Mouse (Mus musculus): Measurements from ENCODE around the gene Myo1b. TPM values are rescaled to one million over a fixed set of nuclear protein-coding genes. Genes with fewer than 3 reads are reported as not detected.

Myo1b gene
- total and polyA plus RNA-seq, 2 experiments from 2014 or later: 27.9 to 44.7 TPM

DNA sequence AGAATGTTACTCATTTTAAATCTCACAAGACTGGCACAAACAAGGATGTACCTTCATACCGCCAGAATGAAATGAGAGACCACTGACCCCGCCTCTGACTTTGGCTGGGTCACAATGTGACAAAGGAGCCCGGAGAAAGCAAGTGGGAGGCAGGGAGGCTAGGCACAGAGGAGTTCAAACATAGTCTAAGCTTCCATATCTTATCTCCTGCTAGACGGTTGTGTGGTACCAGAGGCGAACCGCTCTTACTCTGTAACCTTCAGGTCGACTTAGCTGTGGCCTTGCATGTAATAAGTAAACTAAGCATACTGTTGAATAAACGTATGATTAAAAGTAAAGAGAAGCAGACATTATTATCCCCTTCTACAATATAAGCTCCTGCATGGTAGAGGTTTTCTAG is 80.1 kb downstream of the Myo1b start:
- Histone ChIP-seq H3K9me3 (ENCODE audit: low read length) (no peaks in the 10 kb centered on the region), H3K4me2 (ENCODE audit: low read depth, low read length) (no peak overlapping the region), H3K4me1 (ENCODE audit: insufficient read depth, low read length) (no peaks in the 10 kb centered on the region), H3K36me3 (ENCODE audit: insufficient read depth, low read length) (no peaks in the 10 kb centered on the region), H3K27ac (no peak overlapping the region), H3K27me3 (ENCODE audit: insufficient read depth, low read length) (no peaks in the 10 kb centered on the region), H3K4me3 (ENCODE audit: low read length) (no peak overlapping the region), H3K9ac (replicated peaks; ENCODE audit: low read length) (no peak overlapping the region)
- ATAC-seq (no peak), DNase-seq (ENCODE audit: low spot score) (no peak)
- WGBS: 65% methylated on average over 8 of the region's 8 CpGs
- TF ChIP-seq CTCF (IDR thresholded peaks at IDR 0.05; ENCODE audit: low read depth): no peak

DNA sequence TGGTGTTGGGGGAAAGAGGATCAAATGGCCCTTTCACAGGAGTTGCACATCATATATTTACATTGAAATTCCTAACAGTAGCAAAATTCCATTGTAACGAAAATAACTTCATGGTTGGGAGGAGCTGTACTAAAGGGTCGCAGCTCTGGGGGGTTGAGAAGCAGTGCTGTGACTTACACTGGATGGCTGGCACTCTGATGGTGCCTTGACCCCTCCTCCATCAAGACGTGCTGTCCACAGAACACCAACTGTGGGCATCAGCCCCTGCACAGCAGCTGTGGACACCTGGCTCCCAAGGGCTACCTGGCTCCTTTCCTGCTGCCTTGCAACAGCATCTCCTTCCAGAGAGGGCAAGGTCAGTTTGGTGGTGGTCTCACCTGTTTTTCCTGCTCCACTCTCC is 81.8 kb downstream of the Myo1b start:
- Histone ChIP-seq H3K27me3 (ENCODE audit: insufficient read depth, low read length) (no peaks in the 10 kb centered on the region), H3K4me2 (ENCODE audit: low read depth, low read length) (no peak overlapping the region), H3K36me3 (ENCODE audit: insufficient read depth, low read length) (no peaks in the 10 kb centered on the region), H3K4me1 (ENCODE audit: insufficient read depth, low read length) (no peaks in the 10 kb centered on the region), H3K9me3 (ENCODE audit: low read length) (no peaks in the 10 kb centered on the region), H3K4me3 (ENCODE audit: low read length) (no peak overlapping the region), H3K9ac (replicated peaks; ENCODE audit: low read length) (no peak overlapping the region), H3K27ac (no peak overlapping the region)
- TF ChIP-seq CTCF (IDR thresholded peaks at IDR 0.05; ENCODE audit: low read depth): no peak
- DNase-seq (ENCODE audit: low spot score) (no peak), ATAC-seq (no peak)
- 78% methylated on average over 3 of the region's 3 CpGs for WGBS

DNA sequence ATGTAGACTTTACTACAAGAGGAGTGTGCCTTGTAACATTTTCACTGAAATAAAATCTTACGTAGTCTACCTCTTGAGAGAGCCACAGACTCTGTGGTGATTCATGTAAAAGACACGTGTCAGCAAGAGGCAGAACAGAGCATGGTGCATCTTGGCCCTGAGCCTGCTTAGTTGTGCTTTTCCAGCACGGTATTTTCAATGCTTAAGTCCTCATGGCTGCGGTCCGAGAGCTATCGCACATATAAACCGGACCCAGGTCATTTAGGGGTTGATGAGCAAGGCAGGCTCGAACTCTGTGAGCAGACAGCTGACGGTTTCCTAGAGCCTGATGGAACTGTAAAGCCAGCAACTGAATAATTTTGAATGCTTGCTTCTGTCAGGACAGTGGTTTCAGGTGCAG is 86.5 kb downstream of the Myo1b start:
- DNase-seq (ENCODE audit: low spot score) (no peak), ATAC-seq (no peak)
- Histone ChIP-seq H3K9ac (replicated peaks; ENCODE audit: low read length) (no peak overlapping the region), H3K36me3 (ENCODE audit: insufficient read depth, low read length) (no peaks in the 10 kb centered on the region), H3K4me1 (ENCODE audit: insufficient read depth, low read length) (no peaks in the 10 kb centered on the region), H3K27me3 (ENCODE audit: insufficient read depth, low read length) (no peaks in the 10 kb centered on the region), H3K9me3 (ENCODE audit: low read length) (no peaks in the 10 kb centered on the region), H3K4me2 (ENCODE audit: low read depth, low read length) (no peak overlapping the region), H3K27ac (no peak overlapping the region), H3K4me3 (ENCODE audit: low read length) (no peak overlapping the region)
- 83% methylated on average over 9 of the region's 9 CpGs for WGBS
- no peak for TF ChIP-seq CTCF (IDR thresholded peaks at IDR 0.05; ENCODE audit: low read depth)

DNA sequence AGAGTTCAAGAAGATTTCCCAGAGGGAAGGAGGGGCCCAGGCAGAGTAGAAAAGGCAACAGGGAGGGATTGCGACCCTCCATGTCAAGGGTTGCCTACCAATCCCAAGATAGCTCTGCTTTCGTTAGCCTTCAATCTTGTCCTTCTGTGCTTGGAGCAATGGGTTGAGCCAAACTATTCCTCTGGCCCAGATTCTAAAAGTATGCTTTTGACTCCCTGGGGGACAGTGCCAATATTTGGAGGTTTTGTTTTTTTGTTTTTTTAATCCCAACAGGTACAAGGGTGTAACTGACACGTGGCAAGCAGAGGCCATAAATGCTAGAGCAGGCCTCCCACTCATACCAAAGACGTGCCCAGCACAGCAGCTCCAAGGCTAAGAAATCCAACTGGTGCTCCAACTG is 93.3 kb downstream of the Myo1b start:
- H3K4me3 ChIP-seq (ENCODE audit: low read length): no peak overlapping the region
- DNase-seq (ENCODE audit: low spot score) (no peak), ATAC-seq (no peak)
- no peak overlapping the region for H3K27ac ChIP-seq
- TF ChIP-seq CTCF (IDR thresholded peaks at IDR 0.05; ENCODE audit: low read depth): no peak
- no peaks in the 10 kb centered on the region for H3K36me3 ChIP-seq (ENCODE audit: insufficient read depth, low read length)
- H3K4me2 ChIP-seq (ENCODE audit: low read depth, low read length): no peak overlapping the region
- H3K27me3 ChIP-seq (ENCODE audit: insufficient read depth, low read length): no peaks in the 10 kb centered on the region
- 86% methylated on average over 4 of the region's 4 CpGs for WGBS
- no peak overlapping the region for H3K9ac ChIP-seq (replicated peaks; ENCODE audit: low read length)
- no peaks in the 10 kb centered on the region for H3K9me3 ChIP-seq (ENCODE audit: low read length)
- H3K4me1 ChIP-seq (ENCODE audit: insufficient read depth, low read length): no peaks in the 10 kb centered on the region

DNA sequence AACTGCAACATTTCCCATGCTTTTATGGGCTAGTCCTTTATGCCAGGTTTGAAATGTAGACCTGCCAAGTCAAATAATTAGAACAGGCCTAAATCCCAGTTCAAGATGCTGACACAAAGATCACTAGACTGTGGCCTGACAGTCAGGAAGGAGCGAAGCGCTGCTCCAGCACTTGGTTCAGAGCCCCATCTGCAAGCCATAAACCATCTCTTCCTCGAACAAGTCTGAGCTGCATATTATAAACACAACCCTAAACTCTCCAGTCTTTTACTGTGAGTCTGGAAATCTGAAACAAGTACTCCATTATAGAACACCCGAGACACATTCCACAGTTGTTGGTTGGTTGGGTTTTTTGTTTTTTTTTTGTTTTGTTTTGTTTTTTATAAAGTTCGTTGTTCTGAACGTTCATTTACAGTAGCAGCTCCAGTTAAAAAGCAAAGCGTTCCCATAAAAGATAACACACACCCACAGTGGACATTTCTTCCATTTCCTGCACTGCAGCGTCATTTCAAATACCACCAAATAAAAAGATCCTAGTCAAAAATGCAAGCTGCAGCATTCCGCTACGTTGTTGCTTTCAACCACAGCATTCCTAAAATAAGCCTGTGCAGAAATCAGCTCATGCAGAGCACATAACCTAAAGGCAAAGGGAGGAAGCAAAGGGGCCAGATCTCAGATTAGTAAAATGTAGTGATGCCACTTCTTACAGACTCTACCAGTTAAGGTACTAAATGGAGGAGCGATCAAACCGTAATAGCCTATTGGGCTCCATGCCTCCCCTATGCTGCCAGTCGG is 94.0 kb downstream of the Myo1b start:
- Histone ChIP-seq H3K9ac (replicated peaks; ENCODE audit: low read length) (no peak overlapping the region), H3K27ac (no peak overlapping the region), H3K9me3 (ENCODE audit: low read length) (no peaks in the 10 kb centered on the region), H3K36me3 (ENCODE audit: insufficient read depth, low read length) (no peaks in the 10 kb centered on the region), H3K4me1 (ENCODE audit: insufficient read depth, low read length) (no peaks in the 10 kb centered on the region), H3K4me3 (ENCODE audit: low read length) (no peak overlapping the region), H3K27me3 (ENCODE audit: insufficient read depth, low read length) (no peaks in the 10 kb centered on the region), H3K4me2 (ENCODE audit: low read depth, low read length) (no peak overlapping the region)
- no peak for ATAC-seq
- 74% methylated on average over 13 of the region's 13 CpGs for WGBS
- no peak for TF ChIP-seq CTCF (IDR thresholded peaks at IDR 0.05; ENCODE audit: low read depth)
- no peak for DNase-seq (ENCODE audit: low spot score)

DNA sequence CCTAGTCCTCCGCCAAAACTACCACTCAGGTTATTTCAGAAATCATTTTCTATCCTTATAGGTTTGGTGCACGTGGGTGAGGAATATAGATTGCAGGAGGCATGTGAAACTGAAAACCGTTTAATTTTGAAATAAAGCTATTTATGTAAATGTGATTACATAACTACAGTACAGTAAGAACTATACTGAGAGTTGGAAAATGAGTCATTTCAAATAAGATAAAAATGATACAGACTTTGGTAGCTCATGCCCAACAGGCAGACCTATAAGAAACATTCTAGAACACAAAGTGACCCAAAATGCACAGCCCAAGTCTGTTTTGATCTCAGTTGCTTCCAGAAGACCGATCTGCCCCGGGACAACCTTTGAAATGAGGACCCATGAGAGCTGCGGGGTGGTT is 95.4 kb downstream of the Myo1b start:
- Histone ChIP-seq H3K4me3 (ENCODE audit: low read length) (no peak overlapping the region), H3K9me3 (ENCODE audit: low read length) (no peaks in the 10 kb centered on the region), H3K9ac (replicated peaks; ENCODE audit: low read length) (no peak overlapping the region), H3K27ac (no peak overlapping the region), H3K4me2 (ENCODE audit: low read depth, low read length) (no peak overlapping the region), H3K36me3 (ENCODE audit: insufficient read depth, low read length) (no peaks in the 10 kb centered on the region), H3K27me3 (ENCODE audit: insufficient read depth, low read length) (no peaks in the 10 kb centered on the region), H3K4me1 (ENCODE audit: insufficient read depth, low read length) (no peaks in the 10 kb centered on the region)
- DNase-seq (ENCODE audit: low spot score) (no peak), ATAC-seq (no peak)
- TF ChIP-seq CTCF (IDR thresholded peaks at IDR 0.05; ENCODE audit: low read depth): no peak
- WGBS: 91% methylated on average over 6 of the region's 6 CpGs

DNA sequence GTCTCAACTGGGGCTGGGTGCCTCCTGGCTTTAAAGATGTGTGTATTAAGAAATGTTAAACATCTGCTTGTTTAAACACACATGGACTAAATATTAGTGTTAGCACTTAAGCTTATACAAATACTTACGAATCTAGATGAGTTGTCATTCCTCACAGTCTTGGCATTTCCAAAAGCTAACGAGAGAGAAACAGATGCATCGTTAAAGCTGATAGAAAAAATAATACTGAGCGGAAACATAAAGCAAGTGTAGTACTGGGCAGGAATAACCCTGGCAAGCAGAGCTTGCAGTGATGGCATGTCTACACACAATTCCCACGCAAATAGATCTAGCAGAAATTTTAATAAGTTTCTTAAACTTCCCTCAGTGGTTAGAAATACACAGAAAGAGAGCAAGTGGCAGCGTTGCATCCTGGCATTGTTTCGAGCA is 95.8 kb downstream of the Myo1b start:
- Histone ChIP-seq H3K4me1 (ENCODE audit: insufficient read depth, low read length) (no peaks in the 10 kb centered on the region), H3K27ac (no peak overlapping the region), H3K9me3 (ENCODE audit: low read length) (no peaks in the 10 kb centered on the region), H3K36me3 (ENCODE audit: insufficient read depth, low read length) (no peaks in the 10 kb centered on the region), H3K27me3 (ENCODE audit: insufficient read depth, low read length) (no peaks in the 10 kb centered on the region), H3K4me2 (ENCODE audit: low read depth, low read length) (no peak overlapping the region), H3K9ac (replicated peaks; ENCODE audit: low read length) (no peak overlapping the region), H3K4me3 (ENCODE audit: low read length) (no peak overlapping the region)
- WGBS: 77% methylated on average over 7 of the region's 7 CpGs
- TF ChIP-seq CTCF (IDR thresholded peaks at IDR 0.05; ENCODE audit: low read depth): no peak
- ATAC-seq (no peak), DNase-seq (ENCODE audit: low spot score) (no peak)

Measured in hindbrain, postnatal 0 days (tissue).